Mouse (Mus musculus) midbrain, embryonic 11.5 days (tissue): ENCODE results near the gene Mrpl58. TPM values are rescaled to one million over a fixed set of nuclear protein-coding genes. Genes with fewer than 3 reads are reported as not detected.

Source experiments
- ATAC-seq: fragments of 200-750 bp; cut with Nextera tagmentation; 2 replicates; pipeline ENCODE4 v1.8.0; 2017; ENCODE audit warnings: moderate TSS enrichment, moderate library complexity; ENCODE audit not compliant: low FRiP score
- DNase-seq: peaks from one replicate; pipeline ENCODE4 v3.0.0; 2015; ENCODE audit warnings: low spot score; ENCODE audit errors: missing footprints
- H3K27ac ChIP-seq: fragments of 300-500 bp; sonication (generic); 2 replicates; pipeline ENCODE4 v1.5.1; 2014; ENCODE audit warnings: low read depth, low read length
- H3K27me3 ChIP-seq: fragments of 300-500 bp; sonication (generic); 2 replicates; pipeline ENCODE4 v1.6.1; 2014; ENCODE audit warnings: mild to moderate bottlenecking, low read length, moderate library complexity, mixed read lengths; ENCODE audit not compliant: control insufficient read depth, insufficient read depth
- H3K36me3 ChIP-seq: fragments of 300-500 bp; sonication (generic); 2 replicates; pipeline ENCODE4 v1.6.1; 2014; ENCODE audit warnings: mild to moderate bottlenecking, low read length, moderate library complexity, mixed read lengths; ENCODE audit not compliant: control insufficient read depth, insufficient read depth
- H3K4me1 ChIP-seq: fragments of 300-500 bp; sonication (generic); 2 replicates; pipeline ENCODE4 v1.6.1; 2014; ENCODE audit warnings: low read length; ENCODE audit not compliant: control insufficient read depth, insufficient read depth
- H3K4me2 ChIP-seq: fragments of 300-500 bp; sonication (generic); 2 replicates; pipeline ENCODE4 v1.6.1; 2014; ENCODE audit warnings: mild to moderate bottlenecking, moderate library complexity
- H3K4me3 ChIP-seq: fragments of 300-500 bp; sonication (generic); 2 replicates; pipeline ENCODE4 v1.5.1; 2014; ENCODE audit warnings: low read depth, low read length
- H3K9ac ChIP-seq: fragments of 300-500 bp; sonication (generic); 2 replicates; pipeline ENCODE4 v1.6.1; 2014; ENCODE audit warnings: low read length
- H3K9me3 ChIP-seq: fragments of 300-500 bp; sonication (generic); 2 replicates; pipeline ENCODE4 v1.6.1; 2016; ENCODE audit warnings: low read length; ENCODE audit not compliant: control insufficient read depth
- WGBS: fragments of 180-500 bp; shearing (Covaris S2); extraction: QIAGEN DNeasy Blood & Tissue Kit; methylation state at CpG from one replicate; pipeline ENCODE4 v1.1.7; 2014; 5-methylcytosine and 5-hydroxymethylcytosine counted together
- polyA plus RNA-seq: library from polyadenylated mRNA; unstranded; fragments of >200 nt; fragmentation: Nextera tagmentation; extraction: Ambion mirVana; gene quantifications from 2 replicates; pipeline ENCODE4 v1.2.1, GENCODE M21; 2014

Gene Mrpl58
- polyA plus RNA-seq, 1 experiment from 2014 or later, result 268 TPM

GRCm38 (mm10) chr11:115419531-115420237 lies 16.1 kb downstream of the Mrpl58 start, which contains the start of the genes Atp5h and Kctd2:
Gene Atp5h (minus strand): TSS chr11:115419962.
Gene Kctd2 (plus strand): TSS chr11:115420128.
- peak; percentile 98 for DNase-seq
- no peaks in the 10 kb centered on the region for H3K27me3 ChIP-seq
- ATAC-seq, result peak; percentile 98
- under 1% methylated on average over 44 of the region's 56 CpGs for WGBS
- H3K36me3 ChIP-seq, result peaks cover 6% of the 10 kb centered on the region
- H3K4me3 ChIP-seq, result peak within 1 kb of the TSS; percentile 99
- peak within 1 kb of the TSS; percentile 74 for H3K27ac ChIP-seq
- H3K4me2 ChIP-seq, result peak within 1 kb of the TSS; percentile 99
- no peaks in the 10 kb centered on the region for H3K9me3 ChIP-seq
- H3K9ac ChIP-seq, result peak within 1 kb of the TSS; percentile 97
- peaks cover 19% of the 10 kb centered on the region for H3K4me1 ChIP-seq

GRCm38 (mm10) chr11:115420336-115421190 lies 17.0 kb downstream of the Mrpl58 start:
- peaks cover 19% of the 10 kb centered on the region for H3K4me1 ChIP-seq
- peak overlapping the region; percentile 99 for H3K4me2 ChIP-seq
- H3K27me3 ChIP-seq, result no peaks in the 10 kb centered on the region
- ATAC-seq, result peak; percentile 74
- H3K27ac ChIP-seq, result peak overlapping the region; percentile 74
- peak; percentile 93 for DNase-seq
- H3K36me3 ChIP-seq, result peaks cover 7% of the 10 kb centered on the region
- peak overlapping the region; percentile 99 for H3K4me3 ChIP-seq
- H3K9me3 ChIP-seq, result no peaks in the 10 kb centered on the region
- peak overlapping the region; percentile 97 for H3K9ac ChIP-seq
- 3% methylated on average over 43 of the region's 45 CpGs for WGBS

- ATAC-seq (no peak), DNase-seq (no peak)
- Histone ChIP-seq H3K27ac (no peak overlapping the region), H3K4me1 (peaks cover 19% of the 10 kb centered on the region), H3K9ac (peak overlapping the region; percentile 97; the same call in 1 of the 2 replicates), H3K4me3 (peak overlapping the region; percentile 99), H3K36me3 (peaks cover 6% of the 10 kb centered on the region), H3K27me3 (no peaks in the 10 kb centered on the region), H3K4me2 (peak overlapping the region; percentile 99), H3K9me3 (no peaks in the 10 kb centered on the region)
- 74% methylated on average over 1 of the region's 1 CpGs for WGBS
Observed at GRCm38 (mm10) chr11:115421328-115421727, 17.8 kb downstream of the Mrpl58 start.

DNA sequence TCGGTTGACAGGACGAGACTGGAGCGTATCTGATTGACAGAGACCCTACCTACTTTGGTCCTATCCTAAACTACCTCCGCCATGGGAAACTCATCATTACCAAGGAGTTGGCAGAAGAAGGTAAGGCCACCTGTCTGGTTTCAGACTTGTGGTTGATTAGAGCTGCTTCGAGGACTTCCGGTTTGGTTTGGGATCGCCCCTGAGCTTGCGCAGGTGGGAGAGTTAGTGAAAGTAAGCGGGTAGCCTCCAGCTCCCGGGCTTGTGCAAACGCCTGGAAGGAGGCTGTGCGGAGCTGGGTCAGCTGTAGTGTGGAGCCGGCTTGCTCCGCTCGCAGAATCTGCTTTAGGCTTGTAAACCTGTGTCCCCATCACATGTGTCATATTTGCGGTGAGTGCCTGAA lies 18.4 kb downstream of the Mrpl58 start:
- no peak overlapping the region for H3K27ac ChIP-seq
- H3K4me3 ChIP-seq, result no peak overlapping the region
- H3K4me2 ChIP-seq, result no peak overlapping the region
- 92% methylated on average over 16 of the region's 16 CpGs for WGBS
- H3K27me3 ChIP-seq, result no peaks in the 10 kb centered on the region
- no peak for DNase-seq
- H3K9me3 ChIP-seq, result no peaks in the 10 kb centered on the region
- H3K4me1 ChIP-seq, result peaks cover 19% of the 10 kb centered on the region
- H3K9ac ChIP-seq, result no peak overlapping the region
- peaks cover 8% of the 10 kb centered on the region for H3K36me3 ChIP-seq
- no peak for ATAC-seq

DNA sequence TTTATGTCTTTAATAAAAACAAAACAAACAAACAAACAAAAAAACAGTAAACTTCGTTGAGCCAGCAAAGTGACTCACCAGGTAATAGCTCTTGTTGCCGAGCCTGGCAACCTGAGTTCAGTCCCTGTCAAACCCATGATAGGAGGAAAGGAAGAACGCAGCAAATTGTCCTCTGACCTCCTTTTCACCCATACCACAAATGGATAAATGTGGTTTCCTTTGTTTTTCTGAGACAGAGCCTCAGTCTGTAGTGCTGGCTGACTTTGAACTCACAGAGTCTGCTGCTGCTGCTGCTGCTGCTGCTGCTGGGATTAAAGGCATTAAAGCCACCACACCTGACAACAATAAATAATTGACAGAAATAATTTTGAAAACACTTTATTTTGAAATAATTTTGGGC lies 19.5 kb downstream of the Mrpl58 start:
- WGBS, result 87% methylated on average over 3 of the region's 3 CpGs
- H3K9ac ChIP-seq, result no peak overlapping the region
- peaks cover 8% of the 10 kb centered on the region for H3K36me3 ChIP-seq
- H3K9me3 ChIP-seq, result no peaks in the 10 kb centered on the region
- no peak overlapping the region for H3K27ac ChIP-seq
- H3K4me2 ChIP-seq, result no peak overlapping the region
- H3K4me3 ChIP-seq, result no peak overlapping the region
- ATAC-seq (no peak), DNase-seq (no peak)
- H3K27me3 ChIP-seq, result no peaks in the 10 kb centered on the region
- H3K4me1 ChIP-seq, result peaks cover 25% of the 10 kb centered on the region

- Histone ChIP-seq H3K36me3 (peaks cover 11% of the 10 kb centered on the region), H3K4me1 (peaks cover 16% of the 10 kb centered on the region), H3K9ac (no peak overlapping the region), H3K9me3 (no peaks in the 10 kb centered on the region), H3K4me2 (no peak overlapping the region), H3K27ac (no peak overlapping the region), H3K27me3 (no peaks in the 10 kb centered on the region), H3K4me3 (no peak overlapping the region)
- DNase-seq (no peak), ATAC-seq (no peak)
- WGBS, result 84% methylated on average over 7 of the region's 7 CpGs
Observed at GRCm38 (mm10) chr11:115424666-115425065, 21.1 kb downstream of the Mrpl58 start.

- H3K36me3 ChIP-seq, result peaks cover 13% of the 10 kb centered on the region
Observed at GRCm38 (mm10) chr11:115425671-115426070, 22.1 kb downstream of the Mrpl58 start.

GRCm38 (mm10) chr11:115427482-115428331 lies 24.2 kb downstream of the Mrpl58 start:
- DNase-seq (peak; percentile 98), ATAC-seq (peak; percentile 76)
- no peak overlapping the region for H3K4me3 ChIP-seq
- no peaks in the 10 kb centered on the region for H3K27me3 ChIP-seq
- H3K4me2 ChIP-seq, result peak overlapping the region; percentile 6; the same call in 1 of the 2 replicates
- peak overlapping the region; percentile 41 for H3K9ac ChIP-seq
- H3K9me3 ChIP-seq, result no peaks in the 10 kb centered on the region
- H3K4me1 ChIP-seq, result peaks cover 6% of the 10 kb centered on the region
- H3K27ac ChIP-seq, result peak overlapping the region; percentile 48; the same call in 1 of the 2 replicates
- H3K36me3 ChIP-seq, result peaks cover 13% of the 10 kb centered on the region
- WGBS, result 36% methylated on average over 20 of the region's 20 CpGs

More at GRCm38 (mm10) chr11:115425671-115426070, 22.1 kb downstream of the Mrpl58 start:
- Histone ChIP-seq H3K4me2 (no peak overlapping the region), H3K9ac (no peak overlapping the region), H3K4me1 (peaks cover 15% of the 10 kb centered on the region), H3K9me3 (no peaks in the 10 kb centered on the region), H3K27ac (no peak overlapping the region), H3K27me3 (no peaks in the 10 kb centered on the region), H3K4me3 (no peak overlapping the region)
- 89% methylated on average over 6 of the region's 6 CpGs for WGBS
- DNase-seq, result no peak
- no peak for ATAC-seq
